Mouse (Mus musculus) neural tube, embryonic 11.5 days (tissue): ENCODE measurements around the gene Tnfrsf11a. TPM values are rescaled to one million over a fixed set of nuclear protein-coding genes. Genes with fewer than 3 reads are reported as not detected.
"Not testable (repeated sequence)": the region's sequence is repeated elsewhere in the genome, so short reads cannot be mapped to it uniquely, and the experiment has no call there.

ENCODE experiments used
- ATAC-seq: fragments of 200-750 bp; cut with Nextera tagmentation; 2 replicates; pipeline ENCODE4 v1.8.0; 2017; ENCODE audit warnings: moderate number of reproducible peaks, mild to moderate bottlenecking, moderate TSS enrichment, moderate library complexity; ENCODE audit not compliant: insufficient read depth, low FRiP score, low TSS enrichment
- DNase-seq: peaks from one replicate; pipeline ENCODE4 v3.0.0-alpha.2; 2015; ENCODE audit warnings: low spot score
- H3K27ac ChIP-seq: fragments of 300-500 bp; sonication (generic); 2 replicates; pipeline ENCODE4 v1.5.1; 2014; ENCODE audit warnings: low read depth, mild to moderate bottlenecking, low read length
- H3K27me3 ChIP-seq: fragments of 300-500 bp; sonication (generic); 2 replicates; pipeline ENCODE4 v1.6.1; 2014; ENCODE audit warnings: mild to moderate bottlenecking, low read length, mixed read lengths; ENCODE audit not compliant: control insufficient read depth, insufficient read depth
- H3K36me3 ChIP-seq: fragments of 300-500 bp; sonication (generic); 2 replicates; pipeline ENCODE4 v1.6.1; 2014; ENCODE audit warnings: mild to moderate bottlenecking, low read length, moderate library complexity, mixed read lengths; ENCODE audit not compliant: control insufficient read depth, insufficient read depth
- H3K4me1 ChIP-seq: fragments of 300-500 bp; sonication (generic); 2 replicates; pipeline ENCODE4 v1.6.1; 2014; ENCODE audit warnings: low read length, mixed read lengths; ENCODE audit not compliant: control insufficient read depth, insufficient read depth
- H3K4me2 ChIP-seq: fragments of 300-500 bp; sonication (generic); 2 replicates; pipeline ENCODE4 v1.6.1; 2014; ENCODE audit warnings: low read depth, mild to moderate bottlenecking, moderate library complexity
- H3K4me3 ChIP-seq: fragments of 300-500 bp; sonication (generic); 2 replicates; pipeline ENCODE4 v1.5.1; 2014; ENCODE audit warnings: low read depth, low read length
- H3K9ac ChIP-seq: fragments of 300-500 bp; sonication (generic); 2 replicates; pipeline ENCODE4 v1.6.1; 2014; ENCODE audit warnings: mild to moderate bottlenecking, low read length
- H3K9me3 ChIP-seq: fragments of 300-500 bp; sonication (generic); 2 replicates; pipeline ENCODE4 v1.6.1; 2016; ENCODE audit warnings: low read length; ENCODE audit not compliant: control insufficient read depth
- WGBS: fragments of 180-500 bp; shearing (Covaris S2); extraction: QIAGEN DNeasy Blood & Tissue Kit; methylation state at CpG from one replicate; pipeline ENCODE4 v1.1.7; 2014; 5-methylcytosine and 5-hydroxymethylcytosine counted together
- polyA plus RNA-seq: library from polyadenylated mRNA; unstranded; fragments of >200 nt; fragmentation: Nextera tagmentation; extraction: Ambion mirVana; gene quantifications from 2 replicates; pipeline ENCODE4 v1.2.1, GENCODE M21; 2014

Tnfrsf11a gene
- polyA plus RNA-seq, 1 experiment from 2014 or later = 0.73 TPM

GRCm38 (mm10) chr1:105800570-105800969, 20.1 kb downstream of the Tnfrsf11a start:
- DNase-seq (no peak), ATAC-seq (no peak)
- H3K4me2 ChIP-seq = no peak overlapping the region
- 91% methylated on average over 6 of the region's 6 CpGs for WGBS
- no peaks in the 10 kb centered on the region for H3K36me3 ChIP-seq
- no peak overlapping the region for H3K4me3 ChIP-seq
- no peaks in the 10 kb centered on the region for H3K4me1 ChIP-seq
- no peak overlapping the region for H3K27ac ChIP-seq
- H3K9me3 ChIP-seq = no peaks in the 10 kb centered on the region
- H3K9ac ChIP-seq = no peak overlapping the region
- H3K27me3 ChIP-seq = no peaks in the 10 kb centered on the region

GRCm38 (mm10) chr1:105801252-105801651, 20.7 kb downstream of the Tnfrsf11a start:
- DNase-seq (no peak), ATAC-seq (no peak)
- no peak overlapping the region for H3K4me3 ChIP-seq
- H3K27ac ChIP-seq = no peak overlapping the region
- no peak overlapping the region for H3K4me2 ChIP-seq
- no peaks in the 10 kb centered on the region for H3K4me1 ChIP-seq
- no peak overlapping the region for H3K9ac ChIP-seq
- H3K36me3 ChIP-seq = no peaks in the 10 kb centered on the region
- H3K9me3 ChIP-seq = no peaks in the 10 kb centered on the region
- no peaks in the 10 kb centered on the region for H3K27me3 ChIP-seq

- no peak for ATAC-seq
- 77% methylated on average over 6 of the region's 6 CpGs for WGBS
Measured at GRCm38 (mm10) chr1:105802941-105803340, 22.4 kb downstream of the Tnfrsf11a start.

GRCm38 (mm10) chr1:105804285-105804684, 23.8 kb downstream of the Tnfrsf11a start:
- Histone ChIP-seq H3K36me3 (no peaks in the 10 kb centered on the region), H3K27me3 (no peaks in the 10 kb centered on the region), H3K9me3 (no peaks in the 10 kb centered on the region), H3K4me2 (no peak overlapping the region), H3K4me1 (no peaks in the 10 kb centered on the region), H3K4me3 (no peak overlapping the region), H3K9ac (no peak overlapping the region), H3K27ac (no peak overlapping the region)
- DNase-seq (no peak), ATAC-seq (no peak)
- 82% methylated on average over 3 of the region's 3 CpGs for WGBS

More at GRCm38 (mm10) chr1:105802941-105803340, 22.4 kb downstream of the Tnfrsf11a start:
- no peaks in the 10 kb centered on the region for H3K9me3 ChIP-seq
- no peak overlapping the region for H3K4me2 ChIP-seq
- H3K4me1 ChIP-seq = no peaks in the 10 kb centered on the region
- H3K36me3 ChIP-seq = no peaks in the 10 kb centered on the region
- H3K9ac ChIP-seq = no peak overlapping the region
- H3K4me3 ChIP-seq = no peak overlapping the region
- DNase-seq = no peak
- no peaks in the 10 kb centered on the region for H3K27me3 ChIP-seq
- H3K27ac ChIP-seq = no peak overlapping the region

GRCm38 (mm10) chr1:105805565-105805964, 25.0 kb downstream of the Tnfrsf11a start:
- H3K9me3 ChIP-seq = no peaks in the 10 kb centered on the region
- H3K36me3 ChIP-seq = no peaks in the 10 kb centered on the region
- H3K4me2 ChIP-seq = no peak overlapping the region
- DNase-seq (no peak), ATAC-seq (no peak)
- no peaks in the 10 kb centered on the region for H3K27me3 ChIP-seq
- H3K4me1 ChIP-seq = no peaks in the 10 kb centered on the region
- no peak overlapping the region for H3K27ac ChIP-seq
- no peak overlapping the region for H3K4me3 ChIP-seq
- 88% methylated on average over 4 of the region's 4 CpGs for WGBS
- no peak overlapping the region for H3K9ac ChIP-seq

- no peak overlapping the region for H3K27ac ChIP-seq
- no peaks in the 10 kb centered on the region for H3K27me3 ChIP-seq
- no peak overlapping the region for H3K9ac ChIP-seq
- no peak overlapping the region for H3K4me2 ChIP-seq
- ATAC-seq (no peak), DNase-seq (no peak)
- H3K4me1 ChIP-seq = no peaks in the 10 kb centered on the region
- 89% methylated on average over 10 of the region's 10 CpGs for WGBS
- H3K9me3 ChIP-seq = no peaks in the 10 kb centered on the region
- H3K4me3 ChIP-seq = no peak overlapping the region
- H3K36me3 ChIP-seq = no peaks in the 10 kb centered on the region
Measured at GRCm38 (mm10) chr1:105807028-105807722, 26.7 kb downstream of the Tnfrsf11a start.

GRCm38 (mm10) chr1:105812027-105812426, 31.5 kb downstream of the Tnfrsf11a start:
- not testable (repeated sequence) for H3K4me2 ChIP-seq, H3K27ac ChIP-seq, H3K36me3 ChIP-seq, H3K9me3 ChIP-seq, H3K27me3 ChIP-seq, ATAC-seq, H3K4me3 ChIP-seq, DNase-seq, H3K4me1 ChIP-seq, H3K9ac ChIP-seq

- Histone ChIP-seq H3K27me3 (no peaks in the 10 kb centered on the region), H3K4me3 (no peak overlapping the region), H3K4me1 (no peaks in the 10 kb centered on the region), H3K4me2 (no peak overlapping the region), H3K27ac (no peak overlapping the region), H3K9me3 (no peaks in the 10 kb centered on the region), H3K9ac (no peak overlapping the region), H3K36me3 (no peaks in the 10 kb centered on the region)
- ATAC-seq (no peak), DNase-seq (no peak)
- WGBS = 76% methylated on average over 20 of the region's 20 CpGs
Measured at GRCm38 (mm10) chr1:105812960-105813708, 32.6 kb downstream of the Tnfrsf11a start.

- H3K9ac ChIP-seq = no peak overlapping the region
- DNase-seq = no peak
- no peaks in the 10 kb centered on the region for H3K4me1 ChIP-seq
- no peak overlapping the region for H3K4me2 ChIP-seq
- H3K36me3 ChIP-seq = no peaks in the 10 kb centered on the region
- 64% methylated on average over 11 of the region's 11 CpGs for WGBS
- H3K9me3 ChIP-seq = no peaks in the 10 kb centered on the region
- ATAC-seq = no peak
- H3K27me3 ChIP-seq = no peaks in the 10 kb centered on the region
- H3K27ac ChIP-seq = no peak overlapping the region
- no peak overlapping the region for H3K4me3 ChIP-seq
Measured at GRCm38 (mm10) chr1:105813709-105814061, 33.2 kb downstream of the Tnfrsf11a start.
